Mouse (Mus musculus): ENCODE measurements at regions not wholly inside any gene's neighbourhood (a gene's known extent, or its start where the extent isn't known, plus 50 kb on each side); places are given as distances from the start of the nearest gene placed in this dataset.

DNA sequence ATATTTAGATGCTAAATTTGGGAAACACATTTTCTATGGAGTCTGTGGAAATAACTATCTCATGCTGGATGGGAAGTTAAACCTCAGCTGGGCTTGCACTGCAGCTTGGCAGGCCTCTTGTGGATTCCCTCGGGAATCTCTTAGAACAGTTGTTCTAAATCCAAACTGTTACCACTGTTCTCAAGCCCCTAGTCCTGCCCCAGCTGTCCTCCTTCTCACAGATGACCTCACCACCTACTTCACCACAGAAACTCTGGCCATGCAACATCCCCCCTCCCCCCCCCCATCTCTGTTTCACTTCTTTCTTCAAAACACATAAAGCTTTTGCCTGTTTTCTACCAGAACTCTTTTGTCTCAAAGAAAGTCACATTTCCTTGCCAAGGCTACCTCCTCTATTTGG is 136.6 kb upstream of the Wdr44 start:
- H3K4me3 ChIP-seq (replicated peaks) = no peak overlapping the region
- H3K9me3 ChIP-seq (replicated peaks) = no peaks in the 10 kb centered on the region
- H3K4me1 ChIP-seq = no peaks in the 10 kb centered on the region
- ATAC-seq (ENCODE audit: insufficient number of reproducible peaks, low FRiP score, low TSS enrichment, low read depth) = peak; percentile 51; the same call in 1 of the 2 replicates
- H3K4me2 ChIP-seq (replicated peaks) = no peak overlapping the region
- H3K27me3 ChIP-seq = no peaks in the 10 kb centered on the region
- H3K36me3 ChIP-seq = no peaks in the 10 kb centered on the region
- WGBS = 58% methylated on average over 1 of the region's 1 CpGs
- no peak overlapping the region for H3K9ac ChIP-seq
- peak overlapping the region; percentile 39; the same call in 1 of the 2 replicates for H3K27ac ChIP-seq (replicated peaks)

DNA sequence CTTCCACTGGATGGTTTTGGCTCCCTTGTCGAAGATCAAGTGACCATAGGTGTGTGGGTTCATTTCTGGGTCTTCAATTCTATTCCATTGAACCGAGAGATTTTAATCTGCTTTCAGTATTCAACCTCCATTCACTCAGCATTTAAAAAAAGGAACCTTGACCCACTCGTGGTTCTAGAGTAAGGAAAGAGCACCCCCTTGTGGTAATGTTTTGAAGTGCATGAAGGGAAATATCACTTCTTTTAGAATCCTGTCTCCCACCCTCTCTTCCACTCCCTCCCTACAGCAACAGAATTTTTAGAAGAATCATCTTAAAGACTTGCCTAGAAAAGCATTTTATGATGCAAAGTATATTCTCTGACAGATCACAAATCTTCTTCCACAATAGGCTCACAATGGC is 127.3 kb upstream of the Wdr44 start:
- no peak overlapping the region for H3K9ac ChIP-seq
- 22% methylated on average over 3 of the region's 3 CpGs for WGBS
- no peak for ATAC-seq (ENCODE audit: insufficient number of reproducible peaks, low FRiP score, low TSS enrichment, low read depth)

More for the DNA sequence above, 127.3 kb upstream of the Wdr44 start:
- no peak overlapping the region for H3K4me3 ChIP-seq (replicated peaks)
- no peak overlapping the region for H3K27ac ChIP-seq (replicated peaks)
- H3K9me3 ChIP-seq (replicated peaks) = no peaks in the 10 kb centered on the region
- no peaks in the 10 kb centered on the region for H3K4me1 ChIP-seq
- H3K36me3 ChIP-seq = no peaks in the 10 kb centered on the region
- H3K4me2 ChIP-seq (replicated peaks) = no peak overlapping the region
- H3K27me3 ChIP-seq = no peaks in the 10 kb centered on the region
